Mouse (Mus musculus): ENCODE results near the gene Mast4. TPM values are rescaled to one million over a fixed set of nuclear protein-coding genes. Genes with fewer than 3 reads are reported as not detected.

The Mast4 gene
- polyA plus RNA-seq, 1 experiment from 2014 or later: 18.9 TPM

GRCm38 (mm10) chr13:102865971-102866724 is 468.1 kb downstream of the Mast4 start:
- no peak overlapping the region for H3K27ac ChIP-seq (replicated peaks; ENCODE audit: low read depth, low read length)
- 62% methylated on average over 11 of the region's 11 CpGs for WGBS
- no peak overlapping the region for H3K4me2 ChIP-seq (ENCODE audit: low read depth, severe bottlenecking)
- H3K4me1 ChIP-seq (ENCODE audit: control insufficient read depth, insufficient read depth, low read length): no peaks in the 10 kb centered on the region
- ATAC-seq (ENCODE audit: insufficient number of reproducible peaks, low FRiP score, low TSS enrichment, low read depth) (no peak), DNase-seq (ENCODE audit: low spot score) (no peak)
- H3K9me3 ChIP-seq (ENCODE audit: control insufficient read depth, low read length): no peaks in the 10 kb centered on the region
- H3K27me3 ChIP-seq (ENCODE audit: control insufficient read depth, insufficient read depth, low read length): no peaks in the 10 kb centered on the region
- H3K36me3 ChIP-seq (ENCODE audit: control insufficient read depth, insufficient read depth, low read length): no peaks in the 10 kb centered on the region
- no peak overlapping the region for H3K9ac ChIP-seq (ENCODE audit: low read length)
- no peak overlapping the region for H3K4me3 ChIP-seq (ENCODE audit: low read depth, low read length)

- no peaks in the 10 kb centered on the region for H3K36me3 ChIP-seq (ENCODE audit: control insufficient read depth, insufficient read depth, low read length)
- H3K4me1 ChIP-seq (ENCODE audit: control insufficient read depth, insufficient read depth, low read length): no peaks in the 10 kb centered on the region
- no peak overlapping the region for H3K4me2 ChIP-seq (ENCODE audit: low read depth, severe bottlenecking)
- no peaks in the 10 kb centered on the region for H3K27me3 ChIP-seq (ENCODE audit: control insufficient read depth, insufficient read depth, low read length)
- no peak for DNase-seq (ENCODE audit: low spot score)
- WGBS: 84% methylated on average over 3 of the region's 3 CpGs
- no peak overlapping the region for H3K4me3 ChIP-seq (ENCODE audit: low read depth, low read length)
- H3K27ac ChIP-seq (replicated peaks; ENCODE audit: low read depth, low read length): no peak overlapping the region
- no peaks in the 10 kb centered on the region for H3K9me3 ChIP-seq (ENCODE audit: control insufficient read depth, low read length)
- no peak overlapping the region for H3K9ac ChIP-seq (ENCODE audit: low read length)
- no peak for ATAC-seq (ENCODE audit: insufficient number of reproducible peaks, low FRiP score, low TSS enrichment, low read depth)
These were observed 468.8 kb downstream of the Mast4 start for GRCm38 (mm10) chr13:102865494-102865893.

DNA sequence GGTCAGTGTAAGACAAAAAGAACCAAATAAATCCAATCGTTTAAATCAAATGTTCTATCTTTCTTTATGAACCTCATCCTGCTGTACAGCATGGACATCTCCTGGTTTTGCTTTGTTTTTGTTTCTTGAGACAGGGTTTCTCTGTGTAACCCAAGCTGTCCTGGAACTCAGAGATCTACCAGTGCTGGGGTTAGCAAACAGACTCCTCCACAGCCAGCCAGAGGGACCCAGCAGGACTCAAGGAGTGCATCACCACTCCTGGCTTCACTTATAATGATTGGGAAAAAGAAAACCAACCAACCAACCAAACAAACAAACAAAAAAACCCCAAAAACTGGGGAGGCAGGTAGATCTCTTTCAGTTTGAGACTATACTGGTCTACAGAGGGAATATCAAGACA is 469.5 kb downstream of the Mast4 start:
- no peaks in the 10 kb centered on the region for H3K36me3 ChIP-seq (ENCODE audit: control insufficient read depth, insufficient read depth, low read length)
- H3K4me2 ChIP-seq (ENCODE audit: low read depth, severe bottlenecking): no peak overlapping the region
- WGBS: 86% methylated on average over 1 of the region's 1 CpGs
- H3K4me1 ChIP-seq (ENCODE audit: control insufficient read depth, insufficient read depth, low read length): no peaks in the 10 kb centered on the region
- H3K9me3 ChIP-seq (ENCODE audit: control insufficient read depth, low read length): no peaks in the 10 kb centered on the region
- no peaks in the 10 kb centered on the region for H3K27me3 ChIP-seq (ENCODE audit: control insufficient read depth, insufficient read depth, low read length)
- no peak overlapping the region for H3K27ac ChIP-seq (replicated peaks; ENCODE audit: low read depth, low read length)
- ATAC-seq (ENCODE audit: insufficient number of reproducible peaks, low FRiP score, low TSS enrichment, low read depth): no peak
- H3K9ac ChIP-seq (ENCODE audit: low read length): no peak overlapping the region
- DNase-seq (ENCODE audit: low spot score): no peak
- no peak overlapping the region for H3K4me3 ChIP-seq (ENCODE audit: low read depth, low read length)

- WGBS: 52% methylated on average over 2 of the region's 2 CpGs
- no peaks in the 10 kb centered on the region for H3K36me3 ChIP-seq (ENCODE audit: control insufficient read depth, insufficient read depth, low read length)
- no peak overlapping the region for H3K9ac ChIP-seq (ENCODE audit: low read length)
- no peaks in the 10 kb centered on the region for H3K4me1 ChIP-seq (ENCODE audit: control insufficient read depth, insufficient read depth, low read length)
- H3K9me3 ChIP-seq (ENCODE audit: control insufficient read depth, low read length): no peaks in the 10 kb centered on the region
- ATAC-seq (ENCODE audit: insufficient number of reproducible peaks, low FRiP score, low TSS enrichment, low read depth) (no peak), DNase-seq (ENCODE audit: low spot score) (no peak)
- no peak overlapping the region for H3K27ac ChIP-seq (replicated peaks; ENCODE audit: low read depth, low read length)
- no peaks in the 10 kb centered on the region for H3K27me3 ChIP-seq (ENCODE audit: control insufficient read depth, insufficient read depth, low read length)
- no peak overlapping the region for H3K4me2 ChIP-seq (ENCODE audit: low read depth, severe bottlenecking)
- H3K4me3 ChIP-seq (ENCODE audit: low read depth, low read length): no peak overlapping the region
These were observed 470.2 kb downstream of the Mast4 start for GRCm38 (mm10) chr13:102864079-102864478.

- H3K9me3 ChIP-seq (ENCODE audit: control insufficient read depth, low read length): no peaks in the 10 kb centered on the region
- no peak overlapping the region for H3K4me2 ChIP-seq (ENCODE audit: low read depth, severe bottlenecking)
- no peak overlapping the region for H3K27ac ChIP-seq (replicated peaks; ENCODE audit: low read depth, low read length)
- no peaks in the 10 kb centered on the region for H3K27me3 ChIP-seq (ENCODE audit: control insufficient read depth, insufficient read depth, low read length)
- H3K36me3 ChIP-seq (ENCODE audit: control insufficient read depth, insufficient read depth, low read length): no peaks in the 10 kb centered on the region
- H3K9ac ChIP-seq (ENCODE audit: low read length): no peak overlapping the region
- no peaks in the 10 kb centered on the region for H3K4me1 ChIP-seq (ENCODE audit: control insufficient read depth, insufficient read depth, low read length)
- 31% methylated on average over 2 of the region's 2 CpGs for WGBS
- ATAC-seq (ENCODE audit: insufficient number of reproducible peaks, low FRiP score, low TSS enrichment, low read depth) (no peak), DNase-seq (ENCODE audit: low spot score) (no peak)
- no peak overlapping the region for H3K4me3 ChIP-seq (ENCODE audit: low read depth, low read length)
These were observed 471.3 kb downstream of the Mast4 start for GRCm38 (mm10) chr13:102862981-102863380.

DNA sequence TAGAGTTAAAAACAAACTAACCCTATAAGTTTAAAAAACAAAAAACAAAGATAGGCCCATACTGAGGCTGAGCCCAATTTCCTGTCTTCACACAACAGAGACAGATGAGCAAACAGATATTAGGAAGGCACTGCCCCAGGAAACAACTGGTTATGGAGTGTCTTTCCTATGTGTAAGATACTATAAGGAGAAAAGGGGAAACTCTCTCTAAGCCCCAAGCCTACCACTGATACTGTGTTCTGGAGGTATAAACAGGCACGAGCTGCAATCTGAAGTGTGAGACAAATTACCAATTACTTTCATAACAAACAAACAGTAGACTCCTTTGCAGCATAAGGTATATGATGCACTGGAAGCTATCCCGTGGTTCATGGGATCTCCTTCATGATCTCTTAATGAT is 471.9 kb downstream of the Mast4 start:
- H3K4me1 ChIP-seq (ENCODE audit: control insufficient read depth, insufficient read depth, low read length): no peaks in the 10 kb centered on the region
- no peak for ATAC-seq (ENCODE audit: insufficient number of reproducible peaks, low FRiP score, low TSS enrichment, low read depth)
- no peaks in the 10 kb centered on the region for H3K36me3 ChIP-seq (ENCODE audit: control insufficient read depth, insufficient read depth, low read length)
- H3K27ac ChIP-seq (replicated peaks; ENCODE audit: low read depth, low read length): no peak overlapping the region
- H3K4me3 ChIP-seq (ENCODE audit: low read depth, low read length): no peak overlapping the region
- 64% methylated on average over 2 of the region's 2 CpGs for WGBS
- H3K9ac ChIP-seq (ENCODE audit: low read length): no peak overlapping the region
- no peaks in the 10 kb centered on the region for H3K9me3 ChIP-seq (ENCODE audit: control insufficient read depth, low read length)
- no peak for DNase-seq (ENCODE audit: low spot score)
- no peaks in the 10 kb centered on the region for H3K27me3 ChIP-seq (ENCODE audit: control insufficient read depth, insufficient read depth, low read length)
- H3K4me2 ChIP-seq (ENCODE audit: low read depth, severe bottlenecking): no peak overlapping the region

DNA sequence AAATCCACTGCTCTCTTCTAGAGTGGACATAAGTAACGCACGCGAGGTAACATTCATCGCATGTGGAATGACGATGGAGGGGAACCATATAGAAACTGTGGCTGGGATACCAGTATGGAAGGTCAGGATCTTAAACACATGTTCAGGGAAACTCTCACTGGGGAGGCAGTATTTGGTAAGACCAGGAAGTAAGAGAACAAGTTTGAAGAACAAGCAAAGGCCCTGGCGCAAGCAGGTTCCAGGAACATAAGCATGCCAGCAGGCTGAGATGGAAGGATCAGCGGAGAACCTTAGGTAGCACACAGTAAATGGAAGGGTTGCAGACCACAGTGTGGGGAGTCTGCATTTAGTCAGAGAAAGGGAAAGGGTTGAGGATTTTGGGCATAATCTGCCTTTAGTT is 473.6 kb downstream of the Mast4 start:
- no peak overlapping the region for H3K4me3 ChIP-seq (ENCODE audit: low read depth, low read length)
- H3K9ac ChIP-seq (ENCODE audit: low read length): no peak overlapping the region
- H3K9me3 ChIP-seq (ENCODE audit: control insufficient read depth, low read length): no peaks in the 10 kb centered on the region
- ATAC-seq (ENCODE audit: insufficient number of reproducible peaks, low FRiP score, low TSS enrichment, low read depth) (no peak), DNase-seq (ENCODE audit: low spot score) (no peak)
- H3K36me3 ChIP-seq (ENCODE audit: control insufficient read depth, insufficient read depth, low read length): no peaks in the 10 kb centered on the region
- H3K4me1 ChIP-seq (ENCODE audit: control insufficient read depth, insufficient read depth, low read length): no peaks in the 10 kb centered on the region
- 96% methylated on average over 7 of the region's 7 CpGs for WGBS
- H3K27ac ChIP-seq (replicated peaks; ENCODE audit: low read depth, low read length): no peak overlapping the region
- H3K4me2 ChIP-seq (ENCODE audit: low read depth, severe bottlenecking): no peak overlapping the region
- no peaks in the 10 kb centered on the region for H3K27me3 ChIP-seq (ENCODE audit: control insufficient read depth, insufficient read depth, low read length)

DNA sequence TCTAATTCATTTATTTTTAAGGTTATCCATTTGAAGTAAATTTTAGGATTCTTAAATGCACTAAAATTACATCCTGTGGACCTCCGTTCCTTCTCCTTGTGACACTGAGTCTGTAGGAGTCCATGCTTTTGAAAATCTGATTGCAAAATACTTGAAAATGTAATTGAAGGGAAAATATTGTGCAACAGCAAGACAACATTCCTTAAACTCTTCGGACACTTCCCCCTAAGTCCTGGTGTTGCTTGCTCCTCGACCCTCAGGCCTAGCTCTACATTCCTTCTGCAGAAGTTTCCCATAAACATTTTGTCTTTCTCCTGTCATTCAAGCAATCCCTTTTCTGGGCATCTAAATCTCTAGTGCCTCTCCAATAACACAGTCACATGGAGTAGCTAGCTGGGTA is 474.2 kb downstream of the Mast4 start:
- no peak overlapping the region for H3K9ac ChIP-seq (ENCODE audit: low read length)
- H3K4me2 ChIP-seq (ENCODE audit: low read depth, severe bottlenecking): no peak overlapping the region
- no peak for ATAC-seq (ENCODE audit: insufficient number of reproducible peaks, low FRiP score, low TSS enrichment, low read depth)
- H3K4me1 ChIP-seq (ENCODE audit: control insufficient read depth, insufficient read depth, low read length): no peaks in the 10 kb centered on the region
- H3K4me3 ChIP-seq (ENCODE audit: low read depth, low read length): no peak overlapping the region
- 75% methylated on average over 3 of the region's 3 CpGs for WGBS
- DNase-seq (ENCODE audit: low spot score): no peak
- no peaks in the 10 kb centered on the region for H3K27me3 ChIP-seq (ENCODE audit: control insufficient read depth, insufficient read depth, low read length)
- H3K36me3 ChIP-seq (ENCODE audit: control insufficient read depth, insufficient read depth, low read length): no peaks in the 10 kb centered on the region
- H3K27ac ChIP-seq (replicated peaks; ENCODE audit: low read depth, low read length): no peak overlapping the region
- H3K9me3 ChIP-seq (ENCODE audit: control insufficient read depth, low read length): no peaks in the 10 kb centered on the region

DNA sequence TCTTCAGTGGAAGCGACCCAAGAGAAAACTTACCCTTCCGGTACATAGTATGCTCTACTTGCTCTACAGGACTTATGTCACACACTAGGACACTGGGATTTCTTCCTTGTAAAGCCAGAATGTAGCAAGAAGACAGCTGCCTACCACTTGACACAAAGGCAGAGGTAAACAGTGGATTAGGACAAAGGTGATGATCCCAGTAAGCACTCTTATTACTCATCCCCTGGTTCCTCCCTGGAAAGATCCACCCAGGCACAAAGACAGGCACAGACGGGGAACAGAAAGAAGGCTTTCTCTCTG is 476.8 kb downstream of the Mast4 start:
- DNase-seq (ENCODE audit: low spot score): no peak
- H3K4me1 ChIP-seq (ENCODE audit: control insufficient read depth, insufficient read depth, low read length): no peaks in the 10 kb centered on the region
- no peaks in the 10 kb centered on the region for H3K27me3 ChIP-seq (ENCODE audit: control insufficient read depth, insufficient read depth, low read length)
- no peaks in the 10 kb centered on the region for H3K36me3 ChIP-seq (ENCODE audit: control insufficient read depth, insufficient read depth, low read length)
- no peak overlapping the region for H3K27ac ChIP-seq (replicated peaks; ENCODE audit: low read depth, low read length)
- H3K4me2 ChIP-seq (ENCODE audit: low read depth, severe bottlenecking): no peak overlapping the region
- no peak for ATAC-seq (ENCODE audit: insufficient number of reproducible peaks, low FRiP score, low TSS enrichment, low read depth)
- 82% methylated on average over 3 of the region's 3 CpGs for WGBS
- no peaks in the 10 kb centered on the region for H3K9me3 ChIP-seq (ENCODE audit: control insufficient read depth, low read length)
- H3K4me3 ChIP-seq (ENCODE audit: low read depth, low read length): no peak overlapping the region
- H3K9ac ChIP-seq (ENCODE audit: low read length): no peak overlapping the region
